Mouse (Mus musculus) mesoderm, embryonic 11.5 days (tissue): ENCODE measurements around the gene Pf4.
A peak's percentile ranks its signal among the peaks of the same experiment; 100 is the strongest.

Experiments
- DNase-seq: peaks from one replicate; pipeline ENCODE4 v3.0.0-alpha.2; 2012; ENCODE audit warnings: low read depth, low spot score

Gene Pf4

DNA sequence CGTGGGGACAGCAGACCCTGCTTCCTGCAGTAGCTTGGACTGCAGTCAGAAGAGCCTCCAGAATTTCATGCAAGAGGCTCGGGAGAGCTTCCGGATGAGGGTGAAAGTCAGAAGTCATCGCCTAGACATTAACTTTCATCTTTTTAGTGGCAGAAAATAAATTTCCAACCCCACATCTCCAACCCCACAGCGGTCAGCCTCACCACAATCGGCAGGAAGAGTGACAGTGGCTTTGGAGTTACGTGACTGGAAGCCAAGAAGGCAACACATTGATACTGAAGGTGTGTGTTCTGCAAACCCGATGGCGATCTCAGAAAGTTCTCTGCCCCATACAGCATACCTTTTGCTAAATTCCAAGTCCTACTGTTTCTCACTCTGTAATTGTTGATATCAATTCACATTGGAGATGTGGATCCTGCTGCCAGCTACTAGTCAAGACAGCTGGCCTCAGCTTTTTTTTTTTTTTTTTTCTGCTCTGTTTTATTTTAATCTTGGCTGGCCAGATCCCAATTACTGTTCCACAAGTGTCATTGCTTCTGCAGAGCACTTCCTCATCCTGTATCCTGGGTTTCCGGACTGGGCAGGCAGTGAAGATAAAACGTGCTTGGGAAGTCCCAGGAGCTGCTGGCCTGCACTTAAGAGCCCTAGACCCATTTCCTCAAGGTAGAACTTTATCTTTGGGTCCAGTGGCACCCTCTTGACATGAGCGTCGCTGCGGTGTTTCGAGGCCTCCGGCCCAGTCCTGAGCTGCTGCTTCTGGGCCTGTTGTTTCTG is at the start of gene Pf4:
Gene Pf4 (plus strand): TSS at position 556 of the 774 bp plus-strand sequence.
- DNase-seq, result no peak

DNA sequence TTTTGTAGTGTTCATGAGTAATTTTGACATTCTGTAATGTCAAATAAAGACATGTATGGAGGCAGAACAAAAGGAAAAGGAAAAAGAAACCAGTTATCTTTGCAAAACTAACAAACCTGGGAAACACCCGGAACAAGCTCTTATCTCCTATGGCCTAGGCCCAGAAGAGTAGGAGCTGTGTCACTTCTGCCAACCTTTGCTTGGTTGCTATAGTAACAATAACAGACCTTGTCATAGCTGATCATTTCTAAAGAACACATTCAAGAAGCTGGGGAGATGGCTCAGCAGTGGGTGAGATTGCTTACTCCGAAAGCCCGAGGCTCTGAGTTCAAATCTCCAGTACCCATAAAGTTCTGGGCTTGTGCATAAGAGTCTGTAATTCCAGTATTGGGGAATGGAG is 49.6 kb upstream of the Pf4 start:
- DNase-seq, result no peak

DNA sequence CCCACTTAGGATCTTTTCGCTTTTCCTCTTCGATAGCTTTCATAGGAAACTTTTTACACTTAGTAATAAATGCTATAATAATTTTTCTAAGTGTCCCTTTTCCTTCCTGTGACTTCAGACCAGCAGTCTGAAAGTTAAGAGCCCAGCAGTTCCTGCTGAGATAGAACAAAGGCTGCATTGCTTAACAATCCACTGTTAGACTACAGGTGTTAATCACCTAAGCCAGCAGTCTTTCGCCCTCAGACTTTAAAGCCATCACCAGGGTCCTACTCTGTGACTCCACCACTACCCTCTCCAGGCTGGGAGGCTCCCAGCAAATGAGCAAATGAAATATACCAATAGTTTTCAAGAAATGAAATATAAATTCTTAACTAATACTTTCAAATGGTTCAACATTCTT is 44.0 kb upstream of the Pf4 start:
- no peak for DNase-seq

DNA sequence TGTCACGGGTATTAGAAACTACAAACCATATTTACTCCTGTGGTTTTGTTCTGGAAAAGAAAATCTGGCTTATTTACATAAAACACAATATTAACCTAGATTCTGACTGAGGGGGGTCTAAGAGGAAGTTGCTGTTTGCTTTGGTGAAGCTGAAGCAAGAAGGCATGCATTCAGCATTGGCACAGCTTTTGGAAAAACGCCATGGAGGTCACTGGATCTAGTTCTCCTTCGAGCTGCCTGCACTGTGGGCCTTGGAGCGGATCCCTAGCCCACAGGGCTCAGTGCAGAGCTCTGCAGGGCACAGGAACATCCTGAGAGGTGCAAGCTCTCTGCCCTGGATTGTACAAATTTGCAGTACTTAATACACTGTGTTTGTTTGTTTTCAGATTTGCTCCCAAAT is 40.8 kb upstream of the Pf4 start:
- no peak for DNase-seq

DNA sequence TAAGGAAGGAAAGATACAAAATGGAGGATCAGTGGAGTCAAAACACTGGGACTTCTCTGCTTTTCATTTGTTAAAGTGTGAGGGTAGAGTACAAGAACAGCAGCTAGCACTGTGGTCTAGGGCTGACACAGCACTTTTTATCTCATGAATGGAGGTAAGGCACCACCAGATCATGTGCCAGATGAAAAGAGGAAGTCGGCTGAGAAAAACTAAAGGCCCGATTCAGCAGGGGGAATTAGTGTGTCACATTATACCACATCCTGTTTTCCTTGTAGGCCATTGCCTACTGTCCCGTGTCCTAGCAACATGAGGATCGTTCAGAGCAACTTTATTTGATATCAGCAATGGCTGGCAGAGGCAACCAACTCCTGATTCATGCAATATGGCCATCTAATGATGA is 30.2 kb upstream of the Pf4 start:
- DNase-seq, result no peak

DNA sequence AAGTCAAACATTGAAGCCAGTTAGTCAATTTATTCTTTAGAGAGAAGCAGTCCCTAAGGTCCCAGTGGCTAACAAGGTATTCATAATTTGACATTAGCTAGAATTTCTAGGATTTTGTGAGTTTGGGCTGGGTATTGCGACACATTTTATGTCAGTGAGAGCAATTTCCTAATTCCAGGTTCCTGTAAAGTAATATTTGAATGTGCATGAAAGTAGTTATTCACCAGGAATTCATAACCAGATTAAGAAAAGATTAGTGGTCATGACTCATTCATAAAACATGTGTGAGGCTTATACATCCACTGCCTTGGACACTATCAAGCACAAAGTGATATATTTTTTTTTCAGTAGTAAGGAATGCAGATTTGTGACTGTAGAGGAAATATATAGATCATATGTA is 18.3 kb upstream of the Pf4 start:
- DNase-seq, result no peak

DNA sequence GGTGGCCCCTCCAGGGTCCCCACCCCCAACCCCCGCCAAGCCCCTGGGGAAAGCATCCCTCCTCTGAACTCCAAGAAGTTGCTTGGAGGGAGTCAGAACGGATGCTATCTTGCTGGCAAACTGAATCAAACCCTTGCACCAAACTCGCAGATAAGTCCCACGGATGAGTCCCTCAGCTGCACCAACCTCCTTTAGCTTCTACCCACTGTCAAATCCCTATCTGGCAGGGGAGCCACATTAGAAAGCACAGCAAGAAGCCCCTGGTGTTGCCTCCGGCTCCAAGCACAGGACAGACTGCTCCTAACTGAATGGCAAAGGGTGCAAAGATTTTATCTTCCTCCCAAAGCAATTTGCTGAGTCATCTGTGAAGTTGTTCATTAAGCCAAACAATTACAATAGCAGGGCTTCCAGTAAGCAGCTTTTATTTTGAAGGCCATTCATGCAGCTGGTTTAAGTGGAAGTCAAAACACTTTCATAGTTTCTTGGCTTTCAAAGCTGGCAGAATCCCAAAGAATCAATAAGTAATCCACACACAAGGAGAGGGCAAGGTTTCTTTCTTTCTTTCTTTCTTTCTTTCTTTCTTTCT is 14.1 kb upstream of the Pf4 start:
- DNase-seq, result no peak

DNA sequence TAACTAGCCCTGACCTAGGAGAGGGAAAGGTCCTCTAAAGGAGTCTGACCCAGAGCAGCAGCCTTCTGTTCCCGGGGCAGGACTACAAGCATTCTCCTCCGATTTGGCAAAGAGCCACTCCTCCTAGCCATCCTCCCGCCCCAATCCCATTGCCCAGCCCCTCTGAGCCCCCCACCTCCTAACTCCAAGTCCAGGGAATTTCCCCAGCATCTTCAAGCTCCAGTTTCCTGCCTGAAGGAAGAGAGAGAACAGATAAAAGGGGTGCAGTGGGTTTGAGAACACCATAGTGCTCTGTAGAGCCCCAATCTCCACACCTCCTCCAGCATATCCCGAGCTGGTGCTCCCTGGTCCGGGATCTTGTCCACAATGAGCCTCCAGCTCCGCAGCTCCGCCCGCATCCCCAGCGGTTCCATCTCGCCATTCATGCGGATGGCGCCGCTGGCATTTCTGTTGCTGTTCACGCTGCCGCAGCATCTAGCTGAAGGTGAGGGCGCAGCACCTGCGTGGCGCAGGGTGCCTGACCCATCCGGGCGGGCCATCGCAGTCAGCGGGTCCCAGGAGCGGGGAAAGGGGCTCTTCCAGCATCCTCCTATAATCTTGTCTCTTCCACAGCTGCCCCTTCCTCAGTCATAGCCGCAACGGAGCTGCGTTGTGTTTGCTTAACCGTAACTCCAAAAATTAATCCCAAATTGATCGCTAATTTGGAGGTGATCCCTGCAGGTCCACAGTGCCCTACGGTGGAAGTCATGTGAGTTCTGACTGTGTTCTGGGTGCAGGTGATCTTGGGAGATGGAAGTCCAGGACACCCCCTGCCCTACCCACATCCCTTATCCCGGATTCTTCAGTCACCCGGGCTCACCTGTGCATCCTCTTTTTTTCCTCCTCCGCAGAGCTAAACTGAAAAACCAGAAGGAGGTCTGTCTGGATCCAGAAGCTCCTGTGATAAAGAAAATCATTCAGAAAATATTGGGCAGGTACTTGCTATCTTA is 12.9 kb upstream of the Pf4 start, which contains the start of gene Cxcl5:
Gene Cxcl5 (plus strand): TSS at position 284 of the 989 bp plus-strand sequence.
- DNase-seq, result peak; percentile 66

DNA sequence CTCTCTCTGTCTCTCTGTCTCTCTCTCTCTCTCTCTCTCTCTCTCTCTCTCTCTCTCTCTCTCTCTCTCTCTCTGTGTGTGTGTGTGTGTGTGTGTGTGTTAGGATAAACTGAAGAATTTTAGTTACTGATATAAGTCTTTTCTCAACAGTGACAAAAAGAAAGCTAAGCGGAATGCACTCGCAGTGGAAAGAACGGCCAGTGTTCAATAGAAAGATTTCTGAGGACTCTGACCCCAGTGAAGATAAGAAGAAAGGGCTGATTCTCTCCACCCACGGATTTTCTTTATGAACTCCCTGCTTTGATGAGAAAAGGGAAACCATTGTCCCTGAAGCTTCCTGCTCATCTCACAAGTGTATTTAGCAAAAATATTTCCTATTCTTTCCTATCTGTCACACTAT is 11.9 kb upstream of the Pf4 start:
- no peak for DNase-seq

DNA sequence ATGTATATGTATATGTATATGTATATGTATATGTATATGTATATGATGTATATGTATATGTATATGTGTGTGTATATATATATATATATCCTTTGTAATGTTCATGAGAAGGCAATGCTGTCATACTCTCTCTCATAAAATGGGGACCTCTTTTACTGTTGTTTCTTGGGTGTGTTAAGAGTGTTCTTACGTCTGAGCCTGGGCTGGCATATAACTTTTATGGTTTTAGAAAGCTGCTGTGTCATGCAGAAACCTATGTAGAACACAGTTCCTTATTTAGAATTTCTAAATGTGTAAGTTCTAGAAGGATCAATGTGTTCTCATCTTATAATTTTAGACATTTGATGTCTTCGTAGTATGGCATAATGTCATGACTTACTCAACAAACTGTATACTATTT is 11.4 kb upstream of the Pf4 start:
- no peak for DNase-seq

DNA sequence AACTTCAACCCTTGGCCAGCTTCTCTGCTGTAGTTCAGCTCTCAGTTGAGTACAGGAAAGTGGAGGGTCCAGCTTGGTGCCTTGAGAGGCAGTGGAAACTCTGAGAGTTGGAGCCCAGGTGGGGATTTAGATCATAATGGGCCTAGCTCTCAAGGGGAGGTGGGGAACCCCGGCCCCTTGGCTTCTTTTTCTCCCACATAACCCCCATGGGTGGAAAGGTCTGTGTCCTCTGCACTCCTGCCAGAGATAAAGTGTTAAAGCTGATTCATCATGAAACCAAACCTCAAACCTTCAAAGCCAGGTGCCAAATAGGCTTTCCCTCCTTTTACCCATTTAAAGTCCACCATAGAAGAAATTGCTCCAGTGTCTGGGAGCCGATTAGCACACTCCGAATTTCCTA is 10.4 kb upstream of the Pf4 start:
- DNase-seq, result no peak

DNA sequence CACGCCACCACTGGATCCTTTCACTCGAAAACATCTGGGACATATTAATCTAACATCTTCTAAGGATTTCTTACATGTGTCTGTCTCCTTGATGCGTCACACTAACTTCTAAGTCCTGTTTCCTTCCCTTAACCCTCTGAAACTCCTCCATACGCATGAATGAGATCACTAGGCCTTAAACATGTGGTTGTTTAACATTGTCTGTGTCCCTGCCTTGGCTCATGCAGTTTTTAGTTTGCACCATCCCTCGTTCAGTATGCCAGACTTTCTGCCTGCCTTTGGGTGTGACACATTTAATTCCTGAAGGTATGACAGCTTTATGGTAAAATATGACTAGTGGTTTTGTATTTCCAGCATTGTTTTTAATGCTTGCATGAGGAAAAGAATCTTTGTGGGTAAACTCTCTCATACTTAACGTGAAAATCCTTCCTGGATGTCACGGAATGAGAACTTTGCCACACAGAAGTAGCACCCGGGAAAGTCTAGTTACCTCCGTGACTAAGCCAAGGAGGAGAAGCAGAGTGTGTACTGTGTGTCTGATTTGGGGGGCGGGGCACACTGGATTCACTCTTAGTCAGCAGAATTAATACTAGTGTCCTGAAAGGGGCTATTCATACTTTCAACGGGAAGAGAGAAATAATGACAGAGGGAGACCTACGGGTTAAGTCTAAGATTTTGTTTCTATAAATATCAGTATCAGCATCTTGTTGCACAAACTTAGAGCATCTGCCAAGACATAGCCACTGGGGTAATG is 8.1 kb upstream of the Pf4 start:
- DNase-seq, result no peak

DNA sequence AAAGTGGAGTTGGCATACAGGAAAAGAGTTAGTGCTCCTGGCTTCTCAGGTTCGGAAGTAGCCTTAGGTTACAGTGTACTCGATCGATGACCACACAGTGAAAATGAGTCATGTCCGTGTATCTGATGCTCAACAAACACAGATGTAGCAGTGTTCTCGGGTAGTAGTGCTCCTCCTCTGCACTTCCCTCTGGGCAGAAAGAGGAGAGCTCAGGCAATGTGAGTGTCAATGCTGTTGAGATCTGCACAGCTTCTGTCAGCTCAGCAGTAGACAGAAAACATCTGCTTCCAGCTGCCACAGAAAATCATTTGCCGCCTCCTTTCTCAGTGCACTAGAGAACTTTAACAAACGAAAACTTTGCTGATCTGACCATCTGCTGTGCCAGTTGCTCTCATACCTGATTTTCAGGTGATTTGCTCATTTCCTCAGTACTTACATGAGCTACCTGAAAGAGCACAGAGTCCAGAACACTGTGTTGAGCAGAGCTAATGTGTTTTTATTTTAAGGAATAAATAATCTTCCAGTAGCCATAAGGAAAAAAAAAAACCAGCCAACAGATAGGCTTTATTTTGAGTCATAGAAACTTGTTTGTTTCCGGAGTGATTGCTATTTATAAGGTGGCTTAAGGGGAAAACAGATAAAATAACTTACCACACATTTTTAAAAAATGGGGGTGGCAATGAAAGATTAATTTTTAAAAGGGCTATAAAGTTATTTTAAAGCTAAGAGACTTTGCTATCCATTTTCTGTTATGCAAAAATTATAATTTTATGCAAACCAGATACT is 6.2 kb upstream of the Pf4 start:
- DNase-seq, result no peak

DNA sequence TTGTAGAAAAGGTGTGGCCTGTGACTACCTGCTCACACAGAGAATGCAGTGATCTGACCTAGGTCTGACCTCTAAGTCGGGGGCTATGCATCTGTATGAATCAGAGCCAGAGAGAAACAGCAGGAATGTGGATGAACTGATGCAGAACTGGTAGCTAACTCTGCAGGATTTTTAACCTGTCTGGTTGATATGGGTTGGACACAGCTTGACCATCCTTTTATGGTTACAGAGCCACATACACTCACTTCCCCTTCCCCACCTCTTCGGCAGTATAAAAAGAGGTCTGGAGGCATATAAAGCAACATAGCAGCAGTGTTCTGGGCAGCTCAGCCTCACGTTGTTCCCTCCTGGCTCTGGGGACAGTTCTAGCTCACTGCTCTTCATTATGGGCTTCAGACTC is 4.0 kb upstream of the Pf4 start, which contains the start of gene Ppbp:
Gene Ppbp (plus strand): TSS at position 301 of the 400 bp plus-strand sequence.
- no peak for DNase-seq

DNA sequence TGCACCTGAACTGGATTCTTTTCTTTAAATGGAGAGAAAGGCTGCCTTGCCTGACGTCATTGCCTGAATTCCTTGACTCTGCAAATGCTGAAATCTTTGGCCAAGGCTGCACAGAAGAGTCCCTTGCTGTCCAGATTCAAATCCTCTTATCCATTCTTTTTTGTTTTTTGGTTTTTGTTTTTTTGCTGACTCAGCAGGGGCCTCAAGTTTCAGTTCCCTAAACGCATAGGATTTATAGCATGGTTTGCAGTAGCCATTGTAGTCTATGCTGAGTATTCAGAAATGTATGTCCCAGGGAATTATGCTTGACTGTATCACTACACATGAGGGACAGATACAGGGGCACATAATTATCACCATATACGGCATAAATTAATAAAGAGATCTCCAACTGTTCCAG is 866 bp upstream of the Pf4 start:
- DNase-seq, result no peak

DNA sequence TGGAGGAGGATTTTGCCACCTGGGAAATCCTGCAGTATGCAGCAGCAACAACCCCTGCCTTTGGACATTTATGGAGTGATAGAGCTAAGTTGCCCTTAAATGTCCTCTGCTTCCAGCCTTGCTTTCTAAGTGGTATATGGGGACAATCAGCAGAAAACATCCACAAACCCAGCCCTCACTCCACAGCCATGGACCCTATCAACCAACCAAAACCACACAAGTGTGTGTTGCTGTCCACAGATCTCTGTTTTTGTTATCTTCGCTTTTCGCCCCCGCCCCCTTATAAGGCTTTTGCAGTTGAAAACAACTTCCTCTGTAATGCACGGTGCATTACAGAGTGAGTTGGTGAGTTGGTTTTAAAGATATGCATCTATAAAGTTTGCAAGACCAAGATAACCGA is 3.3 kb downstream of the Pf4 start:
- DNase-seq, result no peak

DNA sequence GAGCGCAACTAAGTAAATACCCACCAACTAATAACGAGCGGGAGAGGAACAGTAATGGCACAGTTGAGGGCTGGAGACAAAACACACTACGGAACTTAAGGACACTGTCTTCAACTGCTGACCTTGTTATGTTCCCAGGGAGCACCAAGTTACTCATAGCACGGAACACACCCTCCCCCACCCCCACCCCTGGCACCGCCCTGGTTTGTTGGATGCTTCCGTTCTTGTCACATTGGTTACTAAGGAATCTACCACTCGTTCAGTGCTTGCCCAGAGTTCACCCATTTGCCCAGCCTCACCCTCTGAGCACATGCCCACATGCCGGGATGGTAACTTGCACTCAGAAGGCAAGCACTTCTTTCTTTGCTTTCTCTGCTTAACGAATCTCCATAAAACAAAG is 5.4 kb downstream of the Pf4 start:
- no peak for DNase-seq

DNA sequence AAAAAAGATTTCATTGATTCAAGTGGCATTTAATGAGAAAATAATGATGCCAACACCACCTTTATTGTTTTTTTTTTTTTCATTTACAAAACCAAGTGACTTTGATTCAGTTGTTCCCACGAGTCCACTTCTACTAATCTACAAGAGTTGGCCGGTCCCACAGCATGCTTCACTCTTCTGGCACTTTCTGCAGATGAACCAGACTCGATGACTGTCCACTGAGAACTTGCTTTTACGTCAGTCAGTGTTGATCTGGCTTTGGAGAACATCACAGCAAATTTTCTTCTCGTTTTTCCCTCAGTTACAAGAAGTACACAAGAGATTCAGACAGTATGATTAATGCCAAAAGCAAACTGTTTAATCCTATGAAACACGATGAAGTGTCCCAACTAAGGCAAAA is 6.6 kb downstream of the Pf4 start:
- no peak for DNase-seq

DNA sequence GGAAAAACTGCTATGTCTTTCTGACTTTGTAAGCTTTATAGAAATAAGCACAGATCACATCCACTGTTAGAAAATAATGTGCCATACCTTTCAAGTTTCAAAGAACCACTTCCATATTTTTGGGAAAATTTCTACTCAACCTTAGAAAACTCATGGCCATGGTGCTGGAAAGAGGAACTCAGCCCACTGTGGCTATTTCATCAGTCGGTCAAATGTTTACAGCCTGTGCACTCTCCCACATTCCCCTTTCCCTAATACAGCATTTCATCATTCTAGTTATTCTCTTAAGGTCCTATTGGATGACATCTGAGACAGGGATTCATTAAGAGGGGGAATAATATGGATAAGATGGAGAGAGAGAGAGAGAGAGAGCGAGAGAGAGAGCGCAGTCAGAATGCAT is 11.5 kb downstream of the Pf4 start:
- DNase-seq, result no peak

DNA sequence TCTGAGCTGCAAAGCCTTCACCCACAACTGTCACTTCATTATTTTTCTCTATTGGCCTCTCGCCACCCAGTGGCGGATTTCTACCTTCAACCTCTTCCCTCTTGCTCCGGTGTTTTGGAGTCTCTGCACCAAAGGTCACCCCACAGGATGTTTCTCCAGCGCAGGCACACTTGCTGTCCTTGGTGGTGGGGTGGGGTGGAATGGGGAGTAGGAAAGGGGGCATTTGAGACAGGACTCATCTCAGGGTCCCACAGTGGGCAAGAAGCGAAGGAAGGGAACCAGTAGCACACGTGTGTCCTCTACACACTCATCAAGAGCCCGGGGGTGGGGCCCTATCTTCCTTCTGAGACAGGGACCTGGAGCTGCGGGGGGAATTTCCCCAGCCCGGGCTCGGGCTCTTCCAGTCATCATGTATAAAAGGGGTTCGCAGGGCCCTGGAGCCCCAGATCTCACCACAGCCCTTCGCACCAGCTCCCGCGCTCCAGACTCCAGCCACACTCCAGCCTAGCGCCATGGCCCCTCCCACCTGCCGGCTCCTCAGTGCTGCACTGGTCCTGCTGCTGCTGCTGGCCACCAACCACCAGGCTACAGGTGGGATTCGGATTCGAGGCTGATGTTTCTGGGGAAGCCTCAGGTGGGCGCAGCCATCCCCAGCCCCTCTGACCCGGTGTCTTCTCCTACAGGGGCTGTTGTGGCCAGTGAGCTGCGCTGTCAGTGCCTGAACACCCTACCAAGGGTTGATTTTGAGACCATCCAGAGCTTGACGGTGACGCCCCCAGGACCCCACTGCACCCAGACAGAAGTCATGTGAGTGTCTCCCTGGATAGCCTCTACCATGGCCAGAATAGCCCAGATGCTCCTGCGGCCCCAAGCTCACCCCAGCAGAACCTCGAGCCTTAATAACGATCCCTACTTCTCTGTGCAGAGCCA is 13.7 kb downstream of the Pf4 start, which contains the start of gene Cxcl3:
Gene Cxcl3 (plus strand): TSS at position 445 of the 930 bp plus-strand sequence.
- peak; percentile 43 for DNase-seq
